Mouse (Mus musculus) liver, adult 2 months (tissue): ENCODE data around the gene Fer. TPM values are rescaled to one million over a fixed set of nuclear protein-coding genes. Genes with fewer than 3 reads are reported as not detected.

Experiments
- DNase-seq: peaks from one replicate; pipeline ENCODE4 v3.0.0-alpha.2; 2011; ENCODE audit warnings: low read depth, low spot score; ENCODE audit errors: extremely low read depth
- H3K27ac ChIP-seq: fragments of 200-500 bp; replicated peaks from 2 replicates; pipeline ENCODE4 v1.5.1; 2012; ENCODE audit warnings: low read depth, mild to moderate bottlenecking, control low read depth, inconsistent platforms, low read length; ENCODE audit not compliant: insufficient read depth
- H3K27me3 ChIP-seq: fragments of 200-500 bp; 2 replicates; pipeline ENCODE4 v1.6.1; 2012; ENCODE audit warnings: mild to moderate bottlenecking, moderate library complexity, low read length, inconsistent platforms; ENCODE audit not compliant: control insufficient read depth, insufficient read depth
- H3K36me3 ChIP-seq: fragments of 200-500 bp; 2 replicates; pipeline ENCODE4 v1.6.1; 2012; ENCODE audit warnings: low read length, inconsistent platforms; ENCODE audit not compliant: control insufficient read depth, insufficient read depth
- H3K4me1 ChIP-seq: fragments of 200-500 bp; 2 replicates; pipeline ENCODE4 v1.6.1; 2011; ENCODE audit warnings: low read length; ENCODE audit not compliant: control insufficient read depth, insufficient read depth
- H3K4me3 ChIP-seq: fragments of 200-500 bp; 2 replicates; pipeline ENCODE4 v1.5.1; 2011; ENCODE audit warnings: low read depth, mild to moderate bottlenecking, control low read depth, low read length, moderate library complexity; ENCODE audit not compliant: insufficient read depth
- H3K79me2 ChIP-seq: fragments of 200-500 bp; 2 replicates; pipeline ENCODE4 v1.6.1; 2012; ENCODE audit warnings: inconsistent platforms, mild to moderate bottlenecking, low read length, moderate library complexity; ENCODE audit not compliant: control insufficient read depth, insufficient read depth
- H3K9ac ChIP-seq: fragments of 200-500 bp; 2 replicates; pipeline ENCODE4 v1.6.1; 2012; ENCODE audit warnings: low read depth, mild to moderate bottlenecking, control low read depth, inconsistent platforms, low read length
- CTCF ChIP-seq: fragments of 200-500 bp; IDR thresholded peaks from 2 replicates; pipeline ENCODE4 v1.5.1; 2011; ENCODE audit warnings: low read depth, low read length, control low read depth
- POLR2A ChIP-seq: fragments of 200-500 bp; IDR thresholded peaks from 2 replicates; pipeline ENCODE4 v1.6.1; 2011; ENCODE audit warnings: low read length, control low read depth; ENCODE audit not compliant: insufficient read depth; ENCODE audit errors: extremely low read depth
- WGBS: fragments of 180-500 bp; shearing (Covaris S2); methylation state at CpG from one replicate; pipeline ENCODE4 v1.1.7; 2018; 5-methylcytosine and 5-hydroxymethylcytosine counted together
- polyA plus RNA-seq: library from polyadenylated mRNA; depleted of rRNA; stranded (reverse); fragments of >200 nt; gene quantifications from 2 replicates; pipeline ENCODE4 v1.2.3, GENCODE M21; 2012
- total RNA-seq: library from RNA; depleted of rRNA; stranded (reverse); fragments of >200 nt; gene quantifications from 2 replicates; pipeline ENCODE4 v1.2.3, GENCODE M21; 2014

Fer gene
- total and polyA plus RNA-seq, 2 experiments: 1.3 to 12.0 TPM

DNA sequence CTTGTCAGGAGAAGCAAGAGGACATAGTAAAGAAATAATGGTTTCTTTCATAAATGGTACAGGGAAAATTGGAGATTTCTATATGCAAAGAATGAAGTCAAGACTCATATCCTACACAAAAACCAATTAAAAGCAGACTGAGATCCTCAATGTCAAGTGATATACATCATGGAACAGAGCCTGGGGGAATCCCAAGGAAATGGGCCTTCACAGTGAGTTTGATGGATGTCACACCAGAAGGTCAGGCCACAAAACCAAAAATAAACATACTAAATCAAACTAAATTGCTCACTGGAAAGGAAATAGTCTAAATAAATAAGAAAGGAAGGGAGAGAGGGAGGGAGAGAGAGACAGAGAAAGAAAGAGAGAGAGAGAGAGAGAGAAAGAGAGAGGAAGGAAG lies 178.9 kb downstream of the Fer start:
- Histone ChIP-seq H3K36me3 (peaks cover 2% of the 10 kb centered on the region; the same call in 1 of the 2 replicates), H3K27me3 (no peaks in the 10 kb centered on the region), H3K79me2 (no peaks in the 10 kb centered on the region), H3K4me1 (no peaks in the 10 kb centered on the region), H3K9ac (no peak overlapping the region), H3K27ac (no peak overlapping the region), H3K4me3 (no peak overlapping the region)
- TF ChIP-seq POLR2A (no peak), CTCF (no peak)
- DNase-seq: no peak

GRCm38 (mm10) chr17:64045326-64045725 lies 182.5 kb downstream of the Fer start:
- Histone ChIP-seq H3K9ac (no peak overlapping the region), H3K27me3 (no peaks in the 10 kb centered on the region), H3K4me3 (no peak overlapping the region), H3K4me1 (no peaks in the 10 kb centered on the region), H3K79me2 (no peaks in the 10 kb centered on the region), H3K36me3 (peaks cover 2% of the 10 kb centered on the region; the same call in 1 of the 2 replicates), H3K27ac (no peak overlapping the region)
- WGBS: 92% methylated on average over 7 of the region's 7 CpGs
- TF ChIP-seq CTCF: no peak
- TF ChIP-seq POLR2A: no peak
- no peak for DNase-seq

GRCm38 (mm10) chr17:64046557-64046956 lies 183.7 kb downstream of the Fer start:
- TF ChIP-seq POLR2A: no peak
- no peak for DNase-seq
- H3K27ac ChIP-seq: no peak overlapping the region
- peaks cover 2% of the 10 kb centered on the region; the same call in 1 of the 2 replicates for H3K36me3 ChIP-seq
- H3K4me1 ChIP-seq: no peaks in the 10 kb centered on the region
- no peak overlapping the region for H3K9ac ChIP-seq
- 96% methylated on average over 3 of the region's 3 CpGs for WGBS
- no peak overlapping the region for H3K4me3 ChIP-seq
- H3K79me2 ChIP-seq: no peaks in the 10 kb centered on the region
- no peaks in the 10 kb centered on the region for H3K27me3 ChIP-seq

DNA sequence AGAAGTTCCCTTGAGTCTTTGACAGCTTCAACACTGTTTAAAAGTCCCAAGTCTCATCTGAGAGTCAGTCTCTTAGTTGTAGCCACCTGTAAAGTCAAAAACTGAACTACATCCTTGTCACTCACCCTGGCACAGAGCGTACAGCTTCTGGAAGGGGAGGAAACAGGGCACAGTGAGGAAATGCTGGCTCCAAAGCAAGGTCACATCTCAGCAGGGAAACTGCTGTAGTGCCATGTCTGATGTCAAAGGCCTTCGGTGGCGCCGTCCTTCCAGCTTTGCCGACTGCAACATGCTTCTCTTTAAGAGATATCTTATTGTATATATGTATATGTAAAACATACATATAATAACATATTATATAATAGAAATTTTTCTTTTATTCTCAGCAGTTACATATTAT lies 188.0 kb downstream of the Fer start:
- no peak for DNase-seq

GRCm38 (mm10) chr17:64053636-64054035 lies 190.8 kb downstream of the Fer start:
- 85% methylated on average over 11 of the region's 11 CpGs for WGBS
- Histone ChIP-seq H3K27ac (no peak overlapping the region), H3K79me2 (no peaks in the 10 kb centered on the region), H3K36me3 (no peaks in the 10 kb centered on the region; the same call in 1 of the 2 replicates), H3K27me3 (no peaks in the 10 kb centered on the region), H3K4me1 (no peaks in the 10 kb centered on the region), H3K4me3 (no peak overlapping the region), H3K9ac (no peak overlapping the region)
- DNase-seq: no peak
- TF ChIP-seq CTCF (no peak), POLR2A (no peak)

More for the DNA sequence above, 188.0 kb downstream of the Fer start:
- H3K9ac ChIP-seq: no peak overlapping the region
- no peaks in the 10 kb centered on the region for H3K27me3 ChIP-seq
- TF ChIP-seq CTCF (no peak), POLR2A (no peak)
- 83% methylated on average over 5 of the region's 5 CpGs for WGBS
- H3K79me2 ChIP-seq: no peaks in the 10 kb centered on the region
- no peak overlapping the region for H3K4me3 ChIP-seq
- no peaks in the 10 kb centered on the region; the same call in 1 of the 2 replicates for H3K36me3 ChIP-seq
- H3K27ac ChIP-seq: no peak overlapping the region
- no peaks in the 10 kb centered on the region for H3K4me1 ChIP-seq

GRCm38 (mm10) chr17:64060529-64060928 lies 197.7 kb downstream of the Fer start:
- H3K4me3 ChIP-seq: no peak overlapping the region
- peaks cover 2% of the 10 kb centered on the region; the same call in 1 of the 2 replicates for H3K4me1 ChIP-seq
- no peaks in the 10 kb centered on the region for H3K36me3 ChIP-seq
- no peak overlapping the region for H3K27ac ChIP-seq
- no peaks in the 10 kb centered on the region for H3K27me3 ChIP-seq
- DNase-seq: peak; percentile 69
- no peaks in the 10 kb centered on the region for H3K79me2 ChIP-seq
- no peak overlapping the region for H3K9ac ChIP-seq
- TF ChIP-seq POLR2A (no peak), CTCF (no peak)
